Mouse (Mus musculus) megakaryocyte progenitor cell, adult 5-6 weeks (primary cell): ENCODE data around the gene Siah1a. TPM values are rescaled to one million over a fixed set of nuclear protein-coding genes. Genes with fewer than 3 reads are reported as not detected.

Source experiments
- ATAC-seq: replicated peaks from 2 replicates; pipeline ENCODE4 v1.8.0; 2016; ENCODE audit warnings: mild to moderate bottlenecking, moderate TSS enrichment, inconsistent platforms; ENCODE audit not compliant: poor library complexity
- total RNA-seq, 2 experiments: library from RNA; stranded (forward) in 1 of 2; stranded (reverse) in 1 of 2; fragments of 157-497, 149-512 nt in 1 of 2; fragments of 200-1000 nt in 1 of 2; gene quantifications; 2 replicates each; pipeline versions ENCODE4 v1.2.3 to v1.2.4; 2015 to 2017

Gene Siah1a
- total RNA-seq (2015), result 15.6 and 17.4 TPM in 2 replicates
- 17.4 and 19.9 TPM in 2 replicates for total RNA-seq (2017)

DNA sequence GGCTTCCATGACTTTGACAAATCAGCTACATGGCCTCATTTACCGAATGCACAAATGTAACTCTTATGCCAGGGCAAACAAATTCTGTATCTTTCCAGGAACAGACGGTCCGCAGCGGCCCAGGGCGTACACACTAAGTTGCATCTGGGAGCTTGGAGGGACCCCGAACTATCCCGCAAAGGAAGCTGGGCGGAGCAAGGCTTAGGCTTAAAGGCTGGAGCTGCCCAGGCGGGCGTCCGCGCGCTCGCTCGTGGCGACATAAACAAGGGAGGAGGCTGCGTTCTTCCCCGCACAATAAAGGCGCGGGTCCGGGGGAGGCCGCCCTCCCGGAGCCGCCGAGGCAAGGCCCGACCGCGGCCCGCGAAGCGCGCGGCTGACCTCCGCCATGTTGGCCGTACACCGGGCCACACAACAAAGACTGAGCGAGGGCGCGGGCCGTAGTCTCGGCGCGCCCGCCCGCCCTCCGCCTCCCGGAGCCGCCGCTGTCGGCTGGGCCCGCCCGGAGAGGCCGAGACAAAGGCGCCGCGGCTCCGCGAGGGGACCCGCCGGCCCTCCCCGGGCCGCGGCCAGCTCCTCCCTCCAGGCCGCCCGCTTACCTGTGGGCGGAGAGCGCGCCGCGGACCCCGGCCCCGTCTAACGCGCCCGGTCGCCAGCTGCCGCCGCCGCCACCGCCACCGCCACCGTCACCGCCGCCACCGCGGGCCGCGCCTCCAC, at the start of gene Siah1a, which contains the start of gene Gm10638:
Siah1a (minus strand) TSS at position 714 of the 714 bp plus-strand sequence.
Gm10638 (plus strand) TSS at position 479 of the 714 bp plus-strand sequence.
- peak; percentile 49 for ATAC-seq

GRCm38 (mm10) chr8:86794716-86795115, 49.0 kb upstream of the Siah1a start:
- no peak for ATAC-seq

DNA sequence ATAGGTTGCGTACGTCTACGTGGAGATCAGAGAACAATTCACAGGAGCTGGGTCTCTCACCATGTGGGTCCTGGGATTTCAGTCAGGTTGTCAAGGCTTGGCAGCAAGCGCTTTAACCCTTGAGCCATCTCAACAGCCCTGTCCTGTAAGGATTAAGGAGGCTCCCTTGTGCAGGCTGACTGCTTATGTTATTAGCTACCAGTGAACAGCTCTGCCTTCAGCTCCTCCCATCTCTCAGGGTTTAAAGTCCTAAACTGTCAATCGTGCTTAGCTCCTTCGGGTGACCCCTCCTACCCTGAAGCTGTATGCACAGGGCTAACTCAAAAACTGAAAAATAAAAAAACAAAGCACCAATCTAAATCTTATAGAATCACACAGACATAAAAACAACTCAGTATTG, 45.8 kb upstream of the Siah1a start:
- no peak for ATAC-seq

- ATAC-seq, result no peak
Observed at GRCm38 (mm10) chr8:86789576-86789975, 43.8 kb upstream of the Siah1a start.

GRCm38 (mm10) chr8:86787891-86788420, 42.2 kb upstream of the Siah1a start:
- ATAC-seq, result 0 out of 2 replicates have a peak, but pooled peaks have one; percentile 42

- no peak for ATAC-seq
Observed at GRCm38 (mm10) chr8:86786498-86786897, 40.8 kb upstream of the Siah1a start.

DNA sequence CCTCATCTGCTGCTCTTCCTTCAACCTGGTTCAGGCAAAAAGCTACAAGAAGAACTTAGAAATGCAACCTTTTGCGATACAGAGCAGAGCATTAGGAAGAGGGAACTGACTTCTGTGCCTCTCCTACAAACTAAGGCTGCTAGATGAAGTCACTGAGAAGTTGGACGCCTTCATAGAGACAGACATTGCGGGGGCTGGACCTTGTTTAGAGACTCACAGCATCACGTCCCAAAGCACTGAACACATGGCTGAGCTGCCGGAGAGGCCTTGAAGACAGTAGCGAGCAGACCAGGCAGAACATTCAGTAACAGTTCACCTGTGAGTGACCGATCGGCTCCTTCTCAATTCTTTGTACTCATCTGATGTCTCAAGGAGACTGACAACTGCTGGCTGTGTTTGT, 35.4 kb upstream of the Siah1a start:
- no peak for ATAC-seq

DNA sequence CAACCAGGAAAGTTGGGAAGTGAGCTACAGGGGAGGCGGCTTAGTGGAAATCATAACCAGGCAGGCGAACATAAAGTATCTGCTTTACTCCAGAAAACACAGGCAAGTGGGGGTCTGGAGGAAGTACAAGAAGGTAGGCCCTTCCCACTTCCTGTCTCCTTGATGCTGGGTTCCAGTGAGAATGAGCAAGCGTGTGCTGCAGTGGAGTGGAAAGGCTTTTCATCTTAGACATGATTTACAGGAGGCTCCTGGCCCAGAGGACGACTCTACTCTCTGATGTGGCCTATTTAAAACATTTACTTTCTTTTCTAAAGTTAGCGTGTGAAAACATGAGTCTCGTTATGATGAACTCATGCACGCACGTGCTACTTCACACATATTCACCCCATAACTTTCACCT, 33.5 kb upstream of the Siah1a start:
- ATAC-seq, result no peak

DNA sequence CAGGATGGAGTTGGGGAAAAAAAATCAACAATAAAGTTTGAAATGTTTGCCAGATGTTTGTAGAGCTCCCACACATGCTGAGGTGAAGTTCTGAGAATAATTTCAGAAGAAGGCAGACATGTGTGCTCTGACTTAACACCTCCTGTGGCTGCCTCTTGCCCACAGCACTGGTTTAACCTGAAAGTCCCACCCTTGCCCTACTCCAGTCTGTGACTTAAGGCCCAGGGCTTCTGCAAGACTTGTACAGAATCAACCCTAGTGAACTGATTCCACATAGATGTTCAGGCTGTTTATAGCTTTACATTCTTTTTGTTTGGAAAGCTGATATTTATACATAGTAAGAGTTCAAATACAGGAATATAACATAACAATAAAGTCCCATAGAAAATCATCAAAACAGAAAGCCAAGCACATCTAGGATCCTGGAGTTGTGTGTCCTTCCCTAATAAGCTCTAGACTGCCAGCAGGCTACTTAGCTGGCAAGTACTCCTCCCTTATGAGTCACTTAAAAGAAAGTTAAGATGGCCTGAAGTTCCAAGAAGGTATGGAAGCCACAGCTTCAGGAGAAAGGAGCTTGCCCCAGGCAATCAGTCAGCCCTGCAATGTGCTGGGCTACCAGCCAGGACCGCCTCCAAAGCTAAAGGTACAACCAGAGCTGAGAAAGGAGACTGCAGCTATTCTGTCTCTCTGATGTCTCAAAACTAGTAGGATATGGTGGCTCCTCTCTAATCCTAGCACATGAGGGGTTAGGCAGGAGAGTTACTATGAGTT, 24.4 kb upstream of the Siah1a start:
- ATAC-seq, result no peak

- no peak for ATAC-seq
Observed at GRCm38 (mm10) chr8:86768499-86768898, 22.8 kb upstream of the Siah1a start.

- peak; percentile 71 for ATAC-seq
Observed at GRCm38 (mm10) chr8:86766548-86767211, 20.9 kb upstream of the Siah1a start.

DNA sequence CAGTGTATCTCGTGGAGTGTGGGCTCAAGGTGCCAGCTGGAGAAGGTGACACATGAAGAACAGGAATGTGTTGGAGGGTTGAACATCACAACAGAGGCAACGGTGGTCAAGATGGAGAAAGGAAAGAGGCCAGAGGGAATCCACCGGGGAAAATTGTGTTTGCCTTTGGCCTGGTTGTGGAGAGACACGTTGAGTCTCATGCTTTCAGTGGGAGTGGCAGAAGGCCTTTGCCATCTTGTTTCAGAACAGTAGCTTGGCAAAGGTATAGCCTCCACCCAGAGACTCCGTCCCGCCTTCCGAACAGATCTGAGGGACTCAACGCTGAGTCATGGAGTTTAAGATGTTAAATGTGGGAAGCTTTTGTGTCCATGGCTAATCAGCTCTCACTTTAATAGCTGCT, 19.9 kb upstream of the Siah1a start:
- ATAC-seq, result no peak

- peak; percentile 88 for ATAC-seq
Observed at GRCm38 (mm10) chr8:86765155-86765554, 19.4 kb upstream of the Siah1a start.

GRCm38 (mm10) chr8:86762806-86763205, 17.1 kb upstream of the Siah1a start:
- no peak for ATAC-seq

DNA sequence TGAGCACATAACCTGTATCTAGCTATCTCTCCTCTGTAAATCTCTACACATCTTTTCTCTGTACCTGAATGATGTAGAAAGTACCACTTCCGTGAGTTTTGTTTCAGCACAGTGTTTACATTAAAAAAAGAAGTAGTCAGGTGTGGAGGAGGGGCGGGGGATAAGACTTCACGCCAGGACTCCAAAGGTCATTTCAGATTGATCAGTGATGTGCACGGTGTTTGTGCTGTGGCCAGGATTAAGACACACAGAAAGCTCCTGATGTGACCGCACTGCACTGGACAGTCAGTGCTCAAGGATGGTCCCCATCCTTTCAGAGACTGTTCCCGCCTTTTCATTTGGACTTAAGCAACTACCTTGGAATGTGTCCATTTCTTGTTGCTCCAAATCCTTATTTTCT, 15.0 kb upstream of the Siah1a start:
- no peak for ATAC-seq

DNA sequence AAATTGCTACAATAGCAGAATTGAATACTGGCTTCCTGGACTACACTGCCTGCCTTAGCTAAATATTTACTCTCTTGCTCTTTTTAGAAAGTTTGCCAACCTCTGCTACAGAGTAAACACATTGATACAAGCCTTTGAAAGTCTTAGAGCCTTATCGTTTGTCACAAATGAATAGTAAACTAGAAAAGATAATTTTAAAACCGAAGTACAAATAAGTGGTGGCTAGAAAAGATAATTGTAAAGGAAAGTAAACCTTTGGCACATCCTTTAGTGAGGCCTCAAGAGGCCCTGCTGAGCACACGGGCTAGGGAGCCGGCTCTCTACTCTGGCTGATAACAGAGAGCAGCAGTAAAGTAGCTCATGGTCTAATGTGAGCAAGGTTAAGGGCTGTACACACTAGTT, 13.4 kb upstream of the Siah1a start:
- ATAC-seq, result peak; percentile 86

DNA sequence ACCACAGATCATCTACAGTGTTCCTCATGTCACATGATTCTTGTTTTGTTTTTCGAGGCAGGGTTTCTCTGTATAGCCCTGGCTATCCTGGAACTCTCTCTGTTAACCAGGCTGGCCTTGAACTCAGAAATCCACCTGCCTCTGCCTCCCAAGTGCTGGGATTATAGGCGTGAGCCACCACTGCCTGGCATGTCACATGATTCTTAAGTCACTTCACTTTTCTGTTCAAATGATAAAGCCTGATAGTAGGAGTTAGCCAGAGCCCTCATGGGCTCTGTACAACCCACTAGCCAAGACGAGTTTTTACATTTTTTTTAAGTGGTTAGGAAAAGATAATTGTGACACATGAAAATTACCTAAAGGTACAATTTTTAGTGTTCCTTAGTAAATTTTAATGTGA, 12.9 kb upstream of the Siah1a start:
- peak; percentile 15 for ATAC-seq

DNA sequence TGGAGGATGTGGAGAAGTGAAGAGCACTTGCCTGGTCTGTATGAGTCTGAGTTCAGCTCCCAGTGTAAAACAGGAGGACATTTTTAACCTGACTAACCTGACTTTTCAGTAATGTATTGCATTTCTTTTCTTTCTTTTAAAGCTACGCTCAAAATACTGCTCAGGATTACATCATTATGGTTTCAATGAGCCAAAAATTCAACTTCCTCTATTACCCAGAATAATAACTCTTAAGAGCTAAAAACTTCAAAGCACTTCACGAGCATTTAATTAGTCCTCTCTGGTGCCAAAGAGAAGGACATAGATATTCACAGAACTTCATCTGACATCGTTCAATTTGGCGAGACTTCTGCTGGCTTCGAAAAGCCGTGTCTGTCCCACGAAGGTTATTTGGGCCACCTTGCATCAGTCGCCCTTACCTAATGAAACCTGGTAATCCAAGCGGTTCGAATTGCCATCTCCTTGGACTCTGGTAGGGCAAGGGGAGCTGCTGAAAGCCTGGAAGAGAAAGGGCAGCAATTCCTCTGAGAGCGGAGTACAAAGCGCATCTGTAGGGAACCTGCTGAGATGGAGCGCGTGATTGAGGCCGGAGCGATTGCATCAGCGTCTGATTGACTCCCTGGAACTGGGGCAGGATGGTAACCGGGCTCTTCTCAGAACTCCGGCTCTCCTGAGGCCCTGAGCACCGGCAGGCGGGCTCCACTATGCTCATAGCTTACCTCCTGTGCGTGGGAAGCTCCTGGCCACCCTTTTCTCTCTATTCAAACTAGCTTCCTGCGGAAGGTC, 11.4 kb upstream of the Siah1a start:
- ATAC-seq, result peak; percentile 37

DNA sequence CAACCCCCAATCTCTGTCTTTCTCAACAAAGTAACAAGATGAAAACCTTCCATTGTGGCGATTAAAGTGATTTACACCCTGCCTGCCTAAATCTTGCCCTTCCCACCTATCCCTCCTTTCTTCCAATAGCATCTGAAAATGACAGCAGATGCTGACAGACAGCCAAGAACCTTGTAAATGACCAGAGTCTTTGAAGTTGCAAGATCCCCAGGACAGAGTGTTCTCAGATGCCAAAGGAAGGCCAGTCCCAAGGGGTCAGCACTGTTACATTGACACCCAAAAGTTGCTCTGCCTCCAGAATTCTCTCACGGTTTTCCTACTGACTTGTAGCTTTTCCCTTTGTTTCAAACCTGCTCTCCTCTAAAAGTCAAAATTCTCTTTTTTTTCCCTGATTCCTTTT, 4.1 kb upstream of the Siah1a start:
- no peak for ATAC-seq

DNA sequence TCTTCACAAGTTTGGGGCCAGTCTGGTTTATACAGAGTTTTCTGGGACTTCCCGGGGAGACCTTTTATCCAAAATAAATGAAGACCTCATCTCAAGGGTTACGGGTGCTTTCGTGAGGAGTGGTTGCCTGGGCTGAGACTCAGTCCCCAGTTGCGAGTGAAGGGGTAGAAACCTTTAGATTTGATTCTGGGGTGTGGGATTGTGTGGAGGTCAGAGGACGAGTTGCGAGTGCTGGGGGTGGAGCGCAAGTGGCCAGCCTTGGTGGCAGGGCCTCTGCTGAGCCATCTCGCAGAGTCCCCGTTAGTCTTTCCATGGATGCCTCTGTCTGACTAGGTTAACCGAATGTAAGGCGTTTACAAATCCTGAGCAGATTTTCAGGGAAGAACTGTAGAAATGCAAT, 777 bp upstream of the Siah1a start:
- ATAC-seq, result peak; percentile 22; the same call in 1 of the 2 replicates
